Mouse (Mus musculus) embryonic facial prominence, embryonic 13.5 days (tissue): ENCODE measurements around the gene Rbak. TPM values are rescaled to one million over a fixed set of nuclear protein-coding genes. Genes with fewer than 3 reads are reported as not detected.
"Not testable (repeated sequence)": the region's sequence is repeated elsewhere in the genome, so short reads cannot be mapped to it uniquely, and the experiment has no call there.

Experiments
- ATAC-seq: fragments of 200-750 bp; cut with Nextera tagmentation; 2 replicates; pipeline ENCODE4 v1.8.0; 2017; ENCODE audit warnings: low read depth; ENCODE audit not compliant: insufficient number of reproducible peaks, insufficient read depth, low FRiP score, low TSS enrichment
- H3K27ac ChIP-seq: fragments of 300-500 bp; sonication (generic); 2 replicates; pipeline ENCODE4 v1.5.1; 2015; ENCODE audit warnings: moderate library complexity, mild to moderate bottlenecking, inconsistent platforms
- H3K27me3 ChIP-seq: fragments of 300-500 bp; sonication (generic); 2 replicates; pipeline ENCODE4 v1.6.1; 2015; ENCODE audit warnings: mild to moderate bottlenecking, inconsistent platforms
- H3K36me3 ChIP-seq: fragments of 300-500 bp; sonication (generic); 2 replicates; pipeline ENCODE4 v1.6.1; 2015; ENCODE audit warnings: mild to moderate bottlenecking, inconsistent platforms
- H3K4me1 ChIP-seq: fragments of 300-500 bp; sonication (generic); 2 replicates; pipeline ENCODE4 v1.6.1; 2015; ENCODE audit warnings: inconsistent platforms
- H3K4me2 ChIP-seq: fragments of 300-500 bp; sonication (generic); 2 replicates; pipeline ENCODE4 v1.6.1; 2015; ENCODE audit warnings: moderate library complexity, mild to moderate bottlenecking, inconsistent platforms
- H3K4me3 ChIP-seq: fragments of 300-500 bp; sonication (generic); 2 replicates; pipeline ENCODE4 v1.5.1; 2015; ENCODE audit warnings: mild to moderate bottlenecking, inconsistent platforms
- H3K9ac ChIP-seq: fragments of 300-500 bp; sonication (generic); 2 replicates; pipeline ENCODE4 v1.6.1; 2015; ENCODE audit warnings: mild to moderate bottlenecking, inconsistent platforms
- H3K9me3 ChIP-seq: fragments of 300-500 bp; sonication (generic); 2 replicates; pipeline ENCODE4 v1.6.1; 2016; ENCODE audit warnings: inconsistent platforms
- WGBS: fragments of 180-500 bp; shearing (Covaris S2); methylation state at CpG from one replicate; pipeline ENCODE4 v1.1.7; 2015; ENCODE audit warnings: mixed read lengths; 5-methylcytosine and 5-hydroxymethylcytosine counted together
- polyA plus RNA-seq: library from polyadenylated mRNA; unstranded; fragments of >200 nt; fragmentation: Nextera tagmentation; extraction: Ambion mirVana; gene quantifications from 2 replicates; pipeline ENCODE4 v1.2.1, GENCODE M21; 2015

Rbak gene
- polyA plus RNA-seq, 1 experiment from 2014 or later = 21.2 TPM

DNA sequence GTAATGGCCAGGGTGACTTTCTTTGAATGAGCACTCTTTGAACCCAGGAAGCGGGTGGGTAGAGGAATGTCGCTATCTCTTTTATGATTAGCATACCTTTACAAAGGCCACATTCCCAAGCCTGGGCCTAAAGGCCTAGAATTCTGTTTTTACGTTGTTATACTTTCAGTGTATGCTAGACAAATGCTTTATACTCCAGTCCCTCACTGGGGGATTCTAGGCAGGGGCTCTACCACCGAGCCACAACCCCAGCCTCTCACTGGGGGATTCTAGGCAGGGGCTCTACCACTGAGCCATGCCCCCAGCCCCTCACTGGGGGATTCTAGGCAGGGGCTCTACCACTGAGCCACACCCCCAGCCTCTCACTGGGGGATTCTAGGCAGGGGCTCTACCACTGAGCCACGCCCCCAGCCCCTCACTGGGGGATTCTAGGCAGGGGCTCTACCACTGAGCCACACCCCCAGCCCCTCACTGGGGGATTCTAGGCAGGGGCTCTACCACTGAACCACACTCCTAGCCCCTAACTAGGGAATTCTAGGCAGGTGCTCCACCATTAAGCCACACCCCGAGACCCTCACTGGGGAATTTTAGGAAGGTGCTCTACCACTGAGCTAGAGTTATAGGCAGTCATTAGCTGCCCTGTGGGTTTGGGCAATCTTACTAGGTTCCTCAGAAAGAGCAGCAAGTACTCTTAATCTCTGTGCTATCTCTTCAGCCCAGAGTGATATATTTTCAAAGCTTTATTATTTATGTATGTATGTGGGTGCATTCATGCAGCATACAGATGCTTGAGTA is 46.2 kb downstream of the Rbak start:
- H3K36me3 ChIP-seq = not testable (repeated sequence)

DNA sequence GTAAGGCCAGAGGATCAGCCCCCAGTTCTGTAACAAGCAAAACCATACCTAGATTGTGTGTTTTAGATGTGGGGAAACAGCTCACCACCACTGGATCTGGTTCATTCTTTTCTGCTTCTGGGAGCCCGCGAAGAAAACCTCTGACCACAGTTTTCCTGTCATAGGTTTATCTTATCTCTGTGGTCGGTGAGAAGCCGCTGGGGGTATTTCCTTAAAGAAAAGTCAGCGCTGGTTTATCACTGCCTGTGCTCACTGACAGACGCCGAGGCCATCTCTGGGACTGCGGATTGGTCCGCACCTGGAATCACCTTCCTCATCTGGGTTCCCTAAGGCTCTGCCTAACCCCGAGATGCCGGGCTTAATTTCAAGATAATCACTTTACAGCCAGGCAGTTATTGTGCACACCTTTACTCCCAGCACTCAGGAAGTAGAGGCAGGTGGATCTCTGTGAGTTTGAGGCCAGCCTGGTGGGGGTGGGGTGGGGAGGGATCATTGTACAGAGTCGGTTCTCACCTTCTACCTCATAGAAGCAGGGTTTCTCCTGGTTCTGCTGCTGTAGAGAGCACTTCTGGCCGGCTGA is 47.5 kb downstream of the Rbak start:
- Histone ChIP-seq H3K4me3 (no peak overlapping the region), H3K36me3 (no peaks in the 10 kb centered on the region), H3K4me2 (no peak overlapping the region), H3K27ac (no peak overlapping the region), H3K9ac (no peak overlapping the region), H3K4me1 (no peaks in the 10 kb centered on the region), H3K9me3 (peaks cover 13% of the 10 kb centered on the region), H3K27me3 (no peaks in the 10 kb centered on the region)
- 79% methylated on average over 13 of the region's 13 CpGs for WGBS
- ATAC-seq = no peak

More for the DNA sequence above, 46.2 kb downstream of the Rbak start:
- not testable (repeated sequence) for ATAC-seq, H3K27me3 ChIP-seq, H3K9me3 ChIP-seq, H3K4me3 ChIP-seq, H3K27ac ChIP-seq, H3K4me2 ChIP-seq, H3K9ac ChIP-seq, H3K4me1 ChIP-seq
- 82% methylated on average over 4 of the region's 6 CpGs for WGBS

DNA sequence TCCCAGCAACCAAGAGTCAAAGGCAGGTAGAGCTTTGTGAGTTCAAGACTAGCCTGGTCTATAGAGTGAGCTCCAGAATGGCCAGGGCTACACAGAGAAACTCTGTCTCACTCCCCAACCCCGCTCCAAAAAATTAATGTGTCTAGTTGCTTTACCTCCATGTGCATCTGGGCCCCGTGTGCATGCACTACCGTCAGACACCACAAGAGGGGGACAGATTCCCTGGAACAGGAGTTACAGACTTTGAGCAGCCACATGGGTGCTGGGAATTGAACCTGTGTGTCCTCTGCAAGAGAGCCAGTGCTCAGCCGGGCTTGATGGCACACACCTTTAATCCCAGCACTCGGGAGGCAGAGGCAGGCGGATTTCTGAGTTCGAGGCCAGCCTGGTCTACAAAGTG is 50.2 kb downstream of the Rbak start:
- no peak overlapping the region for H3K4me3 ChIP-seq
- ATAC-seq = no peak
- no peak overlapping the region for H3K27ac ChIP-seq
- H3K4me2 ChIP-seq = no peak overlapping the region
- 86% methylated on average over 7 of the region's 7 CpGs for WGBS
- no peaks in the 10 kb centered on the region for H3K27me3 ChIP-seq
- H3K9ac ChIP-seq = no peak overlapping the region
- no peaks in the 10 kb centered on the region for H3K36me3 ChIP-seq
- H3K9me3 ChIP-seq = peaks cover 13% of the 10 kb centered on the region
- H3K4me1 ChIP-seq = no peaks in the 10 kb centered on the region

DNA sequence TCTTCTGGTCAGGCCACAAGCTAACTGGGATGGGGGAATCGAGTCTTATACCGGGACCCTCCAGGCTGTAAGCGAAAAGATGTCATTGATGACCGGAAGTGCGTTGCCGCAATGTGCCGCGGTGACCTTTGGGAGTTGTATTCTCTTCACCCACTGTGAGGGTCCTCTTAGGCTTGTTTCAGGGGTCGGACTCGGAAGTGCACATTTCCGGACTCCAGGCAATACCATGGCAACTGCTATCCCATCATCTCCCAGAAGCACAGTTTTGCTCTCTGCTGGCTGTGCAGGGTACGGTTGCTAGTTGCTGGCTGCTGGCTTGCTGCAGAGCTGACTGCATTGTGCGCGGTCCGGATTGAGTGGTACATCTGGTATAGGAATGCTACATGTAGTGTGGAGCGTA is 51.5 kb downstream of the Rbak start:
- H3K36me3 ChIP-seq = no peaks in the 10 kb centered on the region
- H3K4me3 ChIP-seq = no peak overlapping the region
- ATAC-seq = no peak
- H3K9me3 ChIP-seq = peaks cover 13% of the 10 kb centered on the region
- 88% methylated on average over 16 of the region's 16 CpGs for WGBS
- no peaks in the 10 kb centered on the region for H3K27me3 ChIP-seq
- no peak overlapping the region for H3K9ac ChIP-seq
- H3K27ac ChIP-seq = no peak overlapping the region
- H3K4me2 ChIP-seq = no peak overlapping the region
- H3K4me1 ChIP-seq = no peaks in the 10 kb centered on the region

DNA sequence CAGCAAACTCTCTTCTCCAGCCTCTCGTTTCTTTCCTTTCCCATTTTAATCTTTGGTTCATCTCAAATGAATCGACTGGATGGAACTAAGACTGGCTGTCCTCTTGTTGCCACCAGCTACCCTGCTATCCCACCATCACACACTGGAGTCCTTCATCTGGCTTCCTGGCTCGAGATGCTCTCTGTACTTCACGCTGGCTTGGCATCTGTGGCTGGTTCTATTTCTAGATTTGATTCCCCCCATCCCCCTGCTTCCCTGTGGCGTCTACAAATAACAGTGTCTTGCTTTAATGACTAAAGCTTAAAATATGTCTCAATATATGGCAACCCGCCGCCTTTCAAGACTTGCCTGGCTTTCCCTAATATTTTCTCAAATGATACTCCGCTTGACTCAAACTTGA is 52.7 kb downstream of the Rbak start:
- 82% methylated on average over 8 of the region's 8 CpGs for WGBS
- no peaks in the 10 kb centered on the region for H3K36me3 ChIP-seq
- no peak overlapping the region for H3K27ac ChIP-seq
- no peak overlapping the region for H3K9ac ChIP-seq
- no peak overlapping the region for H3K4me2 ChIP-seq
- no peak for ATAC-seq
- H3K9me3 ChIP-seq = peaks cover 13% of the 10 kb centered on the region
- no peaks in the 10 kb centered on the region for H3K4me1 ChIP-seq
- no peak overlapping the region for H3K4me3 ChIP-seq
- no peaks in the 10 kb centered on the region for H3K27me3 ChIP-seq

DNA sequence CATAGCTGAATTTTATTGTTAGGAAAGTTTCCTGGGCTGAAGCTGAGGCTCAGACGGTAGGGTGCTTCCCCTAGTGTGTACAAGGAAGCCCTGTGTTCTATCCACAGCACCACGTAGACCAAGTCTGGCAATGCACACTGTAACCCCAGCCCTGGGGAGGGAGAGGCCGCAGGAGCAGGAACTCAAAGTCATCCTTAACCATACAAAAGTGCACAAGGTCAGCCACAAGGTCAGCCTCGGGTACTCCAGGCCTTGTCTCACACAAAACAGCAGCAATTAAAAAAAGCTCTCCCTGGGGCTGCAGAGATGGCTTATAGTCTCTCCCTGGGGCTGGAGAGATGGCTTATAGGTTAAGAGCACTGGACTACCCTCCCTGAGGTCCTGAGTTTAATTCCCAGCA is 53.7 kb downstream of the Rbak start:
- ATAC-seq = no peak
- WGBS = 54% methylated on average over 4 of the region's 4 CpGs
- Histone ChIP-seq H3K36me3 (no peaks in the 10 kb centered on the region), H3K4me3 (no peak overlapping the region), H3K27me3 (no peaks in the 10 kb centered on the region), H3K4me2 (no peak overlapping the region), H3K4me1 (no peaks in the 10 kb centered on the region), H3K9me3 (peaks cover 13% of the 10 kb centered on the region), H3K9ac (no peak overlapping the region), H3K27ac (no peak overlapping the region)

DNA sequence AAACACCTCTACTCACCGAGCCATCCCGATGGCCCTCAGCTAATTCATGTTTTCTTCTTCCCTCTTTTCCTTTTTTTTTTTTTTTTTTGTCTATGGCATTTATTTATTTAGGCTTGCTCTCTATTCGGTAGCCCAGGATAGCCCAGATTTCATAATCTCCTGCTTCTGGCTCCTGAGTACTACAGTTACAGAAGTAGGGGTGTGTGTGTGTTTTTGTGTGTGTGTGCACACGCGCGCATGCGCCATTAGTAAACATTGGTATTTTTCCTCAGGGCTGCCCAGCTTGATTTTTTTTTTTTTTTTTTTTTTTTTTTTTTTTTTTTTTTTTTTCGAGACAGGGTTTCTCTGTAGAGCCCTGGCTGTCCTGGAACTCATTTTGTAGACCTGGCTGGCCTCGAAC is 54.5 kb downstream of the Rbak start:
- Histone ChIP-seq H3K4me3 (no peak overlapping the region), H3K9me3 (peaks cover 13% of the 10 kb centered on the region), H3K27ac (no peak overlapping the region), H3K36me3 (no peaks in the 10 kb centered on the region), H3K27me3 (no peaks in the 10 kb centered on the region), H3K9ac (no peak overlapping the region), H3K4me2 (no peak overlapping the region), H3K4me1 (no peaks in the 10 kb centered on the region)
- ATAC-seq = no peak
- WGBS = 84% methylated on average over 9 of the region's 9 CpGs

DNA sequence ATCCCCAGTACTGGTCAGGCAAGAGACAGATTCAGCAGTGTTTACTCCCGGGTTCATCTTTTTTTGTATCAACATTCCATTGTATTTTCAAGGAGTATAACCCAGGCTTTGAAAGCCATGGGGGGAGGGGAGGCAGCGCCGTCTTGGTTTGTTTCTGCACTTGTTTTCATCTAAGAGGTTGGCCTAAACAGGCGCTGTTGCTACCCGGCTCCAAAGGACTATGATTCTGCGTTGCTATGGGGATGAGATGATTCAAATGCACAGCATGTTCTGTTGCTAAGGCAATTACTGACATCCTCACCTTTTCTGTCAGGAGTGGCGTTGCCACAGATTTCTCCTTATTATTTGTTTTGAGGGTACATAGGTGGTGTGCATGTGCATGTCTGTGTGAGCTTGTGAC is 55.0 kb downstream of the Rbak start:
- Histone ChIP-seq H3K4me3 (no peak overlapping the region), H3K9me3 (peaks cover 13% of the 10 kb centered on the region), H3K4me2 (no peak overlapping the region), H3K4me1 (no peaks in the 10 kb centered on the region), H3K27ac (no peak overlapping the region), H3K9ac (no peak overlapping the region), H3K27me3 (no peaks in the 10 kb centered on the region), H3K36me3 (no peaks in the 10 kb centered on the region)
- ATAC-seq = no peak
- 68% methylated on average over 7 of the region's 7 CpGs for WGBS

DNA sequence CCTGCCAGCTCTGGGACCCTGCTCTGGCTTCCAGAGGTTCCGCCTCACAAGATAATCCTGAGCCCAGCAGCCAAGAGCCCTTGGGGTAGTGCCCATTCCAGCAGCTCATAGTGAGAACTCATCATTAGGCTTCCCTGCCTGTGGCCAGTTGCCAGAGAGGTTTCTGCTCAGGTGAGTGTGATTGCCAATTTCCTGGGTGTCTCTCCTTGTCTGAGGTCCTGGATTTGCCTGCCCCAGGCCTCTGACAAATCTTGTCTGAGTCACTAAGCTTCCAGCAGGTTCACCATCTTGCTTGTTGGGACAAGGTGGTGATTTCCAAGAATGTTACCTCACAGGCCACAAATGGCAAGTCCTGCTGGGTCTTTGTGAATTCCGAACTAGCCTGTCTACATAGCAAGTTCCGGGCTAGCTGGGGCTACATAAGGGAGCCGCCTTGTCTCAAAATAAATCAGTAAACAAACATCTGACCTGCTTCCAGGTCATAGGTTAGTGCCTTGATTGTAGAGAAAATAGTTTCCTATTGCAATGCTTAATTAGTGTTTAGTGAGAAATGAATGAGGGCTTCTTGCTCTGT is 55.7 kb downstream of the Rbak start:
- Histone ChIP-seq H3K4me2 (no peak overlapping the region), H3K36me3 (no peaks in the 10 kb centered on the region), H3K9ac (no peak overlapping the region), H3K27me3 (no peaks in the 10 kb centered on the region), H3K4me1 (no peaks in the 10 kb centered on the region), H3K27ac (no peak overlapping the region), H3K4me3 (no peak overlapping the region), H3K9me3 (peaks cover 13% of the 10 kb centered on the region)
- 74% methylated on average over 4 of the region's 4 CpGs for WGBS
- ATAC-seq = no peak

DNA sequence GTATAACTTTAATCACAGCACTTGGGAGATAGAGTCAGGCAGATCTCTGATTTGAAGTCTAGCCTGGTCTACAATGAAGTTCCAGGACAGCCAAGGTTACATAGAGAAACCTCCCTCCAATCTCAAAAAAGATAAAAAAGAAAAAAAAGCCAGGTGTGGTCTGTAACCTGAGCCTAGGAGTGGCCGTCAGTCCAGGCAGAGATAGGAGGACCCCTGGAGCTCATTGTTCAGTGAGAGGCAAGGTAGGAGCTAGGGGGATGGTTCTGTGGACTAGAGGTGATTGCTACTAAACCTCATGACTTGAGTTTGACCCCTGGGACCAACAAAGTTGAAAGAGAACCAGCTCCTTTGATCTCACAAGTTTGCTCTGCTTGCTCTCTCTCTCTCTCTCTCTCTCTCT is 57.9 kb downstream of the Rbak start:
- Histone ChIP-seq H3K9me3 (no peaks in the 10 kb centered on the region), H3K4me1 (no peaks in the 10 kb centered on the region), H3K27ac (no peak overlapping the region), H3K4me3 (no peak overlapping the region), H3K27me3 (no peaks in the 10 kb centered on the region), H3K36me3 (no peaks in the 10 kb centered on the region), H3K4me2 (no peak overlapping the region), H3K9ac (no peak overlapping the region)
- no peak for ATAC-seq
- 26% methylated on average over 1 of the region's 1 CpGs for WGBS
